Mouse (Mus musculus): ENCODE measurements around the gene Rab7. TPM values are rescaled to one million over a fixed set of nuclear protein-coding genes. Genes with fewer than 3 reads are reported as not detected.

The Rab7 gene
- polyA plus RNA-seq, 1 experiment from 2014 or later = 216 TPM

- DNase-seq = no peak
- no peaks in the 10 kb centered on the region for H3K4me1 ChIP-seq (ENCODE audit: insufficient read depth)
These were observed 19.1 kb upstream of the Rab7 start for GRCm38 (mm10) chr6:88064072-88064642.

GRCm38 (mm10) chr6:88062398-88062797 is 17.3 kb upstream of the Rab7 start:
- Histone ChIP-seq H3K9me3 (ENCODE audit: low read depth, low read length) (no peaks in the 10 kb centered on the region), H3K4me3 (ENCODE audit: low read depth, low read length) (no peak overlapping the region), H3K4me1 (ENCODE audit: insufficient read depth) (no peaks in the 10 kb centered on the region), H3K27ac (ENCODE audit: low read depth) (no peak overlapping the region), H3K36me3 (ENCODE audit: insufficient read depth) (no peaks in the 10 kb centered on the region), H3K4me2 (no peak overlapping the region), H3K9ac (no peak overlapping the region), H3K27me3 (ENCODE audit: insufficient read depth, low read length) (no peaks in the 10 kb centered on the region)
- ATAC-seq (ENCODE audit: insufficient read depth) = no peak
- WGBS = 68% methylated on average over 4 of the region's 4 CpGs
- DNase-seq = no peak
- TF ChIP-seq CTCF (IDR thresholded peaks at IDR 0.05; ENCODE audit: low read depth) = no peak

More at GRCm38 (mm10) chr6:88064072-88064642, 19.1 kb upstream of the Rab7 start:
- H3K36me3 ChIP-seq (ENCODE audit: insufficient read depth) = no peaks in the 10 kb centered on the region
- no peak overlapping the region for H3K4me2 ChIP-seq
- no peaks in the 10 kb centered on the region for H3K27me3 ChIP-seq (ENCODE audit: insufficient read depth, low read length)
- no peak overlapping the region for H3K9ac ChIP-seq
- H3K9me3 ChIP-seq (ENCODE audit: low read depth, low read length) = no peaks in the 10 kb centered on the region
- TF ChIP-seq CTCF (IDR thresholded peaks at IDR 0.05; ENCODE audit: low read depth) = no peak
- ATAC-seq (ENCODE audit: insufficient read depth) = no peak
- no peak overlapping the region for H3K4me3 ChIP-seq (ENCODE audit: low read depth, low read length)
- peak overlapping the region; percentile 36; the same call in 1 of the 2 replicates for H3K27ac ChIP-seq (ENCODE audit: low read depth)
- WGBS = 71% methylated on average over 3 of the region's 3 CpGs

- H3K27ac ChIP-seq (ENCODE audit: low read depth) = no peak overlapping the region
- no peak overlapping the region for H3K4me2 ChIP-seq
- ATAC-seq (ENCODE audit: insufficient read depth) (no peak), DNase-seq (no peak)
- H3K4me1 ChIP-seq (ENCODE audit: insufficient read depth) = no peaks in the 10 kb centered on the region
- TF ChIP-seq CTCF (IDR thresholded peaks at IDR 0.05; ENCODE audit: low read depth) = no peak
- 76% methylated on average over 4 of the region's 4 CpGs for WGBS
- no peak overlapping the region for H3K4me3 ChIP-seq (ENCODE audit: low read depth, low read length)
- H3K9ac ChIP-seq = no peak overlapping the region
- no peaks in the 10 kb centered on the region for H3K36me3 ChIP-seq (ENCODE audit: insufficient read depth)
- H3K27me3 ChIP-seq (ENCODE audit: insufficient read depth, low read length) = no peaks in the 10 kb centered on the region
- H3K9me3 ChIP-seq (ENCODE audit: low read depth, low read length) = no peaks in the 10 kb centered on the region
These were observed 16.3 kb upstream of the Rab7 start for GRCm38 (mm10) chr6:88061406-88061805.

GRCm38 (mm10) chr6:88060602-88061001 is 15.5 kb upstream of the Rab7 start:
- 77% methylated on average over 4 of the region's 4 CpGs for WGBS

GRCm38 (mm10) chr6:88059903-88060302 is 14.8 kb upstream of the Rab7 start:
- TF ChIP-seq CTCF (IDR thresholded peaks at IDR 0.05; ENCODE audit: low read depth) = no peak
- 79% methylated on average over 5 of the region's 5 CpGs for WGBS
- no peaks in the 10 kb centered on the region for H3K27me3 ChIP-seq (ENCODE audit: insufficient read depth, low read length)
- H3K36me3 ChIP-seq (ENCODE audit: insufficient read depth) = no peaks in the 10 kb centered on the region
- no peak overlapping the region for H3K4me2 ChIP-seq
- H3K27ac ChIP-seq (ENCODE audit: low read depth) = no peak overlapping the region
- no peak overlapping the region for H3K9ac ChIP-seq
- no peak for ATAC-seq (ENCODE audit: insufficient read depth)
- no peaks in the 10 kb centered on the region for H3K4me1 ChIP-seq (ENCODE audit: insufficient read depth)
- H3K9me3 ChIP-seq (ENCODE audit: low read depth, low read length) = no peaks in the 10 kb centered on the region
- no peak for DNase-seq
- no peak overlapping the region for H3K4me3 ChIP-seq (ENCODE audit: low read depth, low read length)

More at GRCm38 (mm10) chr6:88060602-88061001, 15.5 kb upstream of the Rab7 start:
- no peak overlapping the region for H3K4me2 ChIP-seq
- H3K4me3 ChIP-seq (ENCODE audit: low read depth, low read length) = no peak overlapping the region
- H3K4me1 ChIP-seq (ENCODE audit: insufficient read depth) = no peaks in the 10 kb centered on the region
- no peaks in the 10 kb centered on the region for H3K27me3 ChIP-seq (ENCODE audit: insufficient read depth, low read length)
- H3K36me3 ChIP-seq (ENCODE audit: insufficient read depth) = no peaks in the 10 kb centered on the region
- no peak for ATAC-seq (ENCODE audit: insufficient read depth)
- TF ChIP-seq CTCF (IDR thresholded peaks at IDR 0.05; ENCODE audit: low read depth) = no peak
- no peak overlapping the region for H3K9ac ChIP-seq
- H3K27ac ChIP-seq (ENCODE audit: low read depth) = no peak overlapping the region
- H3K9me3 ChIP-seq (ENCODE audit: low read depth, low read length) = no peaks in the 10 kb centered on the region
- DNase-seq = no peak

GRCm38 (mm10) chr6:88056866-88057265 is 11.8 kb upstream of the Rab7 start:
- no peak for TF ChIP-seq CTCF (IDR thresholded peaks at IDR 0.05; ENCODE audit: low read depth)
- DNase-seq = no peak
- no peak overlapping the region for H3K27ac ChIP-seq (ENCODE audit: low read depth)
- ATAC-seq (ENCODE audit: insufficient read depth) = no peak
- no peak overlapping the region for H3K4me3 ChIP-seq (ENCODE audit: low read depth, low read length)
- no peaks in the 10 kb centered on the region for H3K36me3 ChIP-seq (ENCODE audit: insufficient read depth)
- no peaks in the 10 kb centered on the region for H3K27me3 ChIP-seq (ENCODE audit: insufficient read depth, low read length)
- H3K4me1 ChIP-seq (ENCODE audit: insufficient read depth) = peaks cover 5% of the 10 kb centered on the region; the same call in 1 of the 2 replicates
- no peaks in the 10 kb centered on the region for H3K9me3 ChIP-seq (ENCODE audit: low read depth, low read length)
- H3K4me2 ChIP-seq = no peak overlapping the region
- no peak overlapping the region for H3K9ac ChIP-seq
- 83% methylated on average over 5 of the region's 5 CpGs for WGBS

GRCm38 (mm10) chr6:88055663-88056062 is 10.6 kb upstream of the Rab7 start:
- no peak for TF ChIP-seq CTCF (IDR thresholded peaks at IDR 0.05; ENCODE audit: low read depth)
- no peak overlapping the region for H3K4me3 ChIP-seq (ENCODE audit: low read depth, low read length)
- ATAC-seq (ENCODE audit: insufficient read depth) = no peak
- H3K9me3 ChIP-seq (ENCODE audit: low read depth, low read length) = no peaks in the 10 kb centered on the region
- H3K9ac ChIP-seq = no peak overlapping the region
- H3K36me3 ChIP-seq (ENCODE audit: insufficient read depth) = no peaks in the 10 kb centered on the region
- H3K4me2 ChIP-seq = no peak overlapping the region
- H3K4me1 ChIP-seq (ENCODE audit: insufficient read depth) = peaks cover 5% of the 10 kb centered on the region; the same call in 1 of the 2 replicates
- 65% methylated on average over 5 of the region's 5 CpGs for WGBS
- H3K27me3 ChIP-seq (ENCODE audit: insufficient read depth, low read length) = no peaks in the 10 kb centered on the region
- no peak overlapping the region for H3K27ac ChIP-seq (ENCODE audit: low read depth)
- DNase-seq = no peak

Measured in lung, embryonic 14.5 days (tissue).